Comparison of ENCODE assay signal across 19 mouse cellular contexts in the genomic region with DNA sequence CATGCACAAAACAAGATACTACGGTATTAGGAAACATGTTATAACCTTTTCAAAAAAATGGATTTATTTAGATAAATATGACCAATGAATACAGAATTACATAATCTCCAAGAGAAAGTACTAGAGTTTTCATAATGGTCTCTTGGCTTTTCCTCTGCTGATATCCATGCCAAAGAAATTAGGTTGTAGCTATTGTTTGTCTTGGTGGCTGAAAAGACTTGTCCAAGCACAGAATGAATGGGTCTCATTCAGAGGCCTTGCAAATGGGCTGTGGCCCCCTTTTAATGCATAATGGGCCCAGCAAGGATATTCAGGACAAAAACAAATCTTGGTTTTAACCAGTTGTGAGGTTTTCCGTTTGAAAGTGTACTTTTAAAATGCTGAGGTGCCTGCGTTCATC. TPM values are rescaled to one million over a fixed set of nuclear protein-coding genes. Genes with fewer than 3 reads are reported as not detected.
A peak's percentile ranks its signal among the peaks of the same experiment; 100 is the strongest.
DNase-seq lines count a peak whose midpoint lies in the region; ATAC-seq and TF ChIP-seq lines count a peak whose summit lies in the region.
"Had no signal": no experiment of that assay in that cellular context is flagged by ENCODE, and none has a peak within 500 bp of the region (broad histone marks: within the 10 kb centered on the region; RNA-seq: fewer than 3 reads in every experiment).

No protein-coding gene starts in this region.

- H3K9me3 ChIP-seq in forebrain, embryonic 16.5 days (ENCODE audit: control insufficient read depth, low read length): no peaks in the 10 kb centered on the region
- H3K9me3 ChIP-seq in lung, postnatal 0 days (ENCODE audit: low read length): no peaks in the 10 kb centered on the region
- H3K9me3 ChIP-seq: embryonic facial prominence, embryonic 10.5 days; heart, embryonic 15.5 days; hindbrain, embryonic 10.5 days; intestine, embryonic 15.5 days had no signal

- H3K36me3 ChIP-seq in forebrain, embryonic 16.5 days (ENCODE audit: control insufficient read depth, insufficient read depth): no peaks in the 10 kb centered on the region
- no peaks in the 10 kb centered on the region for H3K36me3 ChIP-seq in lung, postnatal 0 days (ENCODE audit: insufficient read depth, low read length)
- H3K36me3 ChIP-seq: embryonic facial prominence, embryonic 10.5 days; heart, embryonic 15.5 days; hindbrain, embryonic 10.5 days; intestine, embryonic 15.5 days; neural tube, embryonic 12.5 days had no signal

- 15% methylated on average over 3 of the region's 3 CpGs for WGBS in forebrain, embryonic 16.5 days
- 77% methylated on average over 3 of the region's 3 CpGs for WGBS in lung, postnatal 0 days

- no peaks in the 10 kb centered on the region for H3K27me3 ChIP-seq in forebrain, embryonic 16.5 days (replicated peaks; ENCODE audit: control insufficient read depth, insufficient read depth, low read length)
- no peaks in the 10 kb centered on the region for H3K27me3 ChIP-seq in lung, postnatal 0 days (replicated peaks; ENCODE audit: insufficient read depth, low read length)
- H3K27me3 ChIP-seq: heart, embryonic 15.5 days; intestine, embryonic 15.5 days; neural tube, embryonic 12.5 days; Patski had no signal

- no peak overlapping the region for H3K4me3 ChIP-seq in forebrain, embryonic 16.5 days (replicated peaks; ENCODE audit: low read length)
- no peak overlapping the region for H3K4me3 ChIP-seq in lung, postnatal 0 days (ENCODE audit: low read depth, low read length)
- H3K4me3 ChIP-seq: embryonic facial prominence, embryonic 10.5 days; heart, embryonic 15.5 days; hindbrain, embryonic 10.5 days; intestine, embryonic 15.5 days; neural tube, embryonic 12.5 days had no signal

- TF ChIP-seq CTCF in brain, embryonic 14.5 days (IDR thresholded peaks at IDR 0.05; ENCODE audit: borderline replicate concordance, extremely low read depth, insufficient read depth, insufficient read length): no peak
- no peak for TF ChIP-seq CTCF in lung, postnatal 0 days (IDR thresholded peaks at IDR 0.05)

- peaks cover 6% of the 10 kb centered on the region for H3K4me1 ChIP-seq in forebrain, embryonic 16.5 days (replicated peaks; ENCODE audit: control insufficient read depth, insufficient read depth, low read length)
- H3K4me1 ChIP-seq in lung, postnatal 0 days (ENCODE audit: insufficient read depth, low read depth, low read length): no peaks in the 10 kb centered on the region
- H3K4me1 ChIP-seq: heart, embryonic 15.5 days; intestine, embryonic 15.5 days had no signal

- no peak overlapping the region for H3K4me2 ChIP-seq in forebrain, embryonic 16.5 days (ENCODE audit: low read length)
- no peak overlapping the region for H3K4me2 ChIP-seq in lung, postnatal 0 days (replicated peaks; ENCODE audit: low read depth, low read length)
- H3K4me2 ChIP-seq: heart, embryonic 15.5 days; intestine, embryonic 15.5 days; neural tube, embryonic 12.5 days had no signal

- TF ChIP-seq EP300 in lung, postnatal 0 days (IDR thresholded peaks at IDR 0.05): no peak

- no peak for TF ChIP-seq POLR2A in brain, embryonic 14.5 days (IDR thresholded peaks at IDR 0.05; ENCODE audit: borderline replicate concordance, extremely low read depth, insufficient read depth, insufficient read length, poor library complexity, severe bottlenecking)

- no peak overlapping the region for H3K27ac ChIP-seq in forebrain, embryonic 16.5 days (ENCODE audit: low read length)
- H3K27ac ChIP-seq in lung, postnatal 0 days (ENCODE audit: low read length): no peak overlapping the region
- H3K27ac ChIP-seq: embryonic facial prominence, embryonic 10.5 days; heart, embryonic 15.5 days; hindbrain, embryonic 10.5 days; intestine, embryonic 15.5 days; neural tube, embryonic 12.5 days had no signal

- H3K9ac ChIP-seq in forebrain, embryonic 16.5 days (replicated peaks; ENCODE audit: low read depth, low read length): no peak overlapping the region
- H3K9ac ChIP-seq in lung, postnatal 0 days (replicated peaks; ENCODE audit: low read depth): no peak overlapping the region
- H3K9ac ChIP-seq: heart, embryonic 15.5 days; intestine, embryonic 15.5 days; neural tube, embryonic 12.5 days had no signal

- intact Hi-C loops in left cerebral cortex, postnatal 14 days (cut with DNase I): no loop called here
- intact Hi-C loops in left cerebral cortex, postnatal 36 days (cut with DNase I): loop anchor here (5.0 kb wide), 1 partner anchor 127 kb away; a partner anchor contains a TSS

- peak; percentile 6 to 24 for DNase-seq in frontal cortex, adult 2 months (ENCODE audit: extremely low spot score in 1 of 2, low spot score in 1 of 2)
- DNase-seq in frontal cortex, postnatal 25 days (ENCODE audit: low spot score in 2 of 2): no peak
- peak; percentile 11 to 28 for DNase-seq in left cerebral cortex, postnatal 14 days (ENCODE audit: low spot score in 2 of 2)
- DNase-seq in left cerebral cortex, postnatal 36 days (ENCODE audit: low spot score in 2 of 2): no peak
- peak; percentile 88 for DNase-seq in brain, embryonic 14.5 days (ENCODE audit: low read depth)
- DNase-seq in lung, postnatal 0 days (ENCODE audit: low spot score): no peak
- DNase-seq: adrenal gland, postnatal 36 days; cerebellum, postnatal 25 days; kidney, postnatal 4 days; lung, postnatal 14 days; thymus, postnatal 36 days had no signal

- ATAC-seq in forebrain, embryonic 16.5 days: peak; percentile 85
- no peak for ATAC-seq in lung, postnatal 0 days
- ATAC-seq: activated CD4-positive, CD25-positive, alpha-beta regulatory T cell, adult 4 months; intestine, embryonic 15.5 days; Patski had no signal

RNA-seq across cellular contexts. Expression of a gene that starts 43.1 kb away (rescaled TPM):
- polyA plus RNA-seq in frontal cortex, adult 2 months (2012; rRNA removed): 13.4 and 14.5 TPM in 2 replicates
- 10 to 100 TPM; 11.7 to 12.5 TPM for total RNA-seq in left cerebral cortex, postnatal 14 days (2021)
- 10 to 100 TPM; 11.7 to 15.1 TPM for total RNA-seq in left cerebral cortex, postnatal 36 days (2021)
- polyA plus RNA-seq in brain, embryonic 14.5 days (2012; rRNA removed): 11.7 and 12.7 TPM in 2 replicates
- polyA plus RNA-seq in forebrain, embryonic 16.5 days (2015; fragmentation: Nextera tagmentation; extraction: Ambion mirVana): 30.2 and 32.6 TPM in 2 replicates
- polyA plus RNA-seq in lung, postnatal 0 days (2015; fragmentation: Nextera tagmentation; extraction: Ambion mirVana): 12.6 and 12.7 TPM in 2 replicates

Comparison
In these comparisons a context has a peak if more than half of its experiments do, and no peak if none do; other contexts are left out.
1. DNase-seq: peak in frontal cortex, adult 2 months (2 of 2), left cerebral cortex, postnatal 14 days (2 of 2) and brain, embryonic 14.5 days (single experiment); none in frontal cortex, postnatal 25 days (0 of 2), left cerebral cortex, postnatal 36 days (0 of 2) and lung, postnatal 0 days (single experiment).